Mouse (Mus musculus): ENCODE results near the gene Ms4a18.

DNA sequence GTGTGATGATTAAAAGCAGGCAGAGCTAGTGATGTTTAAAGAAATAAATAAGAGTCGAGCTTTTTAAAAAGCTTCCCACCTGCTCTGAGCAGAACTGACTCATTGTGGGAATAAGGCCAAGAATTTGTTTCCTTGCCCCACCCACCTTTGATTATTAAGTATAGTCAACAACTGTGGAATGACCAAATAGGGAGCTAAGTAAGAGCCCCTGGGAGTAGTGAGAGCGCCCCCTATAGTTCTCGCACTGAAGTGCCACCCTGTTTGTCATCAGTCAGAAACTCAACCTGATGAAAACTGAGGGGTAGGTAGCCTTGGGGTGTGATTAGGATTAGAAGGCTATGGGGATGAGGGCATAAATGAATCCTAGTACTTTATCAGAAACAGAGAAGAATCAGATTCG lies 41.5 kb downstream of the Ms4a18 start:
- TF ChIP-seq CTCF (IDR thresholded peaks at IDR 0.05; ENCODE audit: extremely low read depth, insufficient read depth, low read length), result 0 out of 2 replicates have a peak, but pooled peaks have one; percentile 19
- no peak for TF ChIP-seq POLR2A (IDR thresholded peaks at IDR 0.05; ENCODE audit: extremely low read depth, insufficient read depth, low read length)
